Mouse (Mus musculus) testis, adult 2 months (tissue): Measurements from ENCODE around the gene Nptxr.

Source experiments
- CTCF ChIP-seq: fragments of 200-500 bp; IDR thresholded peaks from 2 replicates; pipeline ENCODE4 v1.5.1; 2012; ENCODE audit warnings: low read depth, mild to moderate bottlenecking, inconsistent platforms, low read length, moderate library complexity; ENCODE audit not compliant: control insufficient read depth, insufficient read depth, insufficient replicate concordance
- POLR2A ChIP-seq: fragments of 200-500 bp; IDR thresholded peaks from 2 replicates; pipeline ENCODE4 v1.6.1; 2012; ENCODE audit warnings: low read depth, mild to moderate bottlenecking, inconsistent platforms, low read length, moderate library complexity; ENCODE audit not compliant: control insufficient read depth

- TF ChIP-seq CTCF (no peak), POLR2A (no peak)
These were observed 2.9 kb downstream of the Nptxr start for GRCm38 (mm10) chr15:79801646-79802045.
